Mouse (Mus musculus) kidney, postnatal 0 days (tissue): Measurements from ENCODE around the gene Cacna2d3. TPM values are rescaled to one million over a fixed set of nuclear protein-coding genes. Genes with fewer than 3 reads are reported as not detected.

Source experiments
- ATAC-seq: fragments of 200-750 bp; cut with Nextera tagmentation; replicated peaks from 2 replicates; pipeline ENCODE4 v1.8.0; 2017; ENCODE audit warnings: low read depth, moderate number of reproducible peaks, moderate TSS enrichment, moderate library complexity; ENCODE audit not compliant: low FRiP score
- DNase-seq: peaks from one replicate; pipeline ENCODE4 v3.0.0-alpha.2; 2016; ENCODE audit warnings: low spot score
- H3K27ac ChIP-seq: fragments of 300-500 bp; sonication (generic); 2 replicates; pipeline ENCODE4 v1.5.1; 2014; ENCODE audit warnings: mild to moderate bottlenecking
- H3K27me3 ChIP-seq: fragments of 300-500 bp; sonication (generic); 2 replicates; pipeline ENCODE4 v1.6.1; 2014; ENCODE audit warnings: low read length, mixed read lengths; ENCODE audit not compliant: insufficient read depth
- H3K36me3 ChIP-seq: fragments of 300-500 bp; sonication (generic); 2 replicates; pipeline ENCODE4 v1.6.1; 2014; ENCODE audit warnings: low read length, mixed read lengths; ENCODE audit not compliant: insufficient read depth
- H3K4me1 ChIP-seq: fragments of 300-500 bp; sonication (generic); replicated peaks from 2 replicates; pipeline ENCODE4 v1.6.1; 2014; ENCODE audit warnings: antibody characterized with exemption, low read length, mixed read lengths; ENCODE audit not compliant: insufficient read depth
- H3K4me2 ChIP-seq: fragments of 300-500 bp; sonication (generic); 2 replicates; pipeline ENCODE4 v1.6.1; 2014; ENCODE audit warnings: mild to moderate bottlenecking, low read length, moderate library complexity, mixed read lengths
- H3K4me3 ChIP-seq: fragments of 300-500 bp; sonication (generic); replicated peaks from 2 replicates; pipeline ENCODE4 v1.5.1; 2014; ENCODE audit warnings: low read depth, low read length
- H3K9ac ChIP-seq: fragments of 300-500 bp; sonication (generic); 2 replicates; pipeline ENCODE4 v1.6.1; 2014; ENCODE audit warnings: low read depth, low read length
- H3K9me3 ChIP-seq: fragments of 300-500 bp; sonication (generic); replicated peaks from 2 replicates; pipeline ENCODE4 v1.6.1; 2016; ENCODE audit warnings: low read length, inconsistent platforms, mixed read lengths
- CTCF ChIP-seq: IDR thresholded peaks from 2 replicates; pipeline ENCODE4 v1.5.1; 2016; ENCODE audit warnings: antibody characterized with exemption, low read depth, mild to moderate bottlenecking, moderate library complexity
- WGBS: fragments of 180-500 bp; shearing (Covaris S2); extraction: QIAGEN DNeasy Blood & Tissue Kit; methylation state at CpG from one replicate; pipeline ENCODE4 v1.1.7; 2014; 5-methylcytosine and 5-hydroxymethylcytosine counted together
- polyA plus RNA-seq: library from polyadenylated mRNA; unstranded; fragments of >200 nt; fragmentation: Nextera tagmentation; extraction: Ambion mirVana; gene quantifications from 2 replicates; pipeline ENCODE4 v1.2.1, GENCODE M21; 2015

Cacna2d3 gene
- polyA plus RNA-seq, 1 experiment from 2014 or later: 1.8 TPM

DNA sequence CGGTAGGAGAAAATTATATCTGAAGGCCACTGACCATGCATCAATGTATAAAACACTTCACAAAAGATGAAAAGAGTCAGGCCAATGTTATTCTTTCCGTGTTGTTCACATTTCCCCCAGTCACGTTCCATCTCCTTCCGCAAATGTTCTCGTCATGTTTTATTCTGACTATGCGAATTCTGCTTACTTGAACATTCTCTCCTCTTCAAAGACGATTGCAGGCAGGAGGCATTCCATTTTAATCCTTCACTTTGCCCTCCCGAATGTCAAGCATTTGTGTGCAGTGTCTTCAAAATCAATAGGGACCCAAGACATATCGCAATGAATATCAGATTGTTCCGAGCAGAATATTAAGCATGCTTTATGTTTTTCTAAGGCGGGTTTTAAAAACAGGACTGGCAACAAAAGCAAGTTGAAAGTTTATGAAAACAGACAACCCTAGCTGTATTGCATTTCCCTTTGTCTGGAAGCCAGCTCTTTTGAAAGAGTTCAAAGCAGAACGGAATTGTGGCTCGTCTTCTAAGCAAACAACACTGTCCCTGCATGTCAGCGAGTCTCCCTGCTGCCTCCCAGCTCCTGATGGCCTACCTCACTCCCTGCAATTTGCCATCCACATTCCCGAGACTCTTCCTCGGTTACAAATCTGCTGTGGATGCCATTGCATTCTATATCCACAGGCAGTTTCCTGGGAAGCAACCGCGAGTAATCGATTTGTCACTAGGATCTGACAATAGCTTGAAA lies 492.5 kb downstream of the Cacna2d3 start:
- no peaks in the 10 kb centered on the region for H3K9me3 ChIP-seq
- no peak for TF ChIP-seq CTCF
- no peaks in the 10 kb centered on the region for H3K36me3 ChIP-seq
- no peaks in the 10 kb centered on the region for H3K27me3 ChIP-seq
- no peak for ATAC-seq
- no peak overlapping the region for H3K27ac ChIP-seq
- no peak overlapping the region for H3K4me2 ChIP-seq
- no peak for DNase-seq
- no peak overlapping the region for H3K9ac ChIP-seq
- WGBS: 57% methylated on average over 19 of the region's 19 CpGs
- H3K4me3 ChIP-seq: no peak overlapping the region
- H3K4me1 ChIP-seq: no peaks in the 10 kb centered on the region

DNA sequence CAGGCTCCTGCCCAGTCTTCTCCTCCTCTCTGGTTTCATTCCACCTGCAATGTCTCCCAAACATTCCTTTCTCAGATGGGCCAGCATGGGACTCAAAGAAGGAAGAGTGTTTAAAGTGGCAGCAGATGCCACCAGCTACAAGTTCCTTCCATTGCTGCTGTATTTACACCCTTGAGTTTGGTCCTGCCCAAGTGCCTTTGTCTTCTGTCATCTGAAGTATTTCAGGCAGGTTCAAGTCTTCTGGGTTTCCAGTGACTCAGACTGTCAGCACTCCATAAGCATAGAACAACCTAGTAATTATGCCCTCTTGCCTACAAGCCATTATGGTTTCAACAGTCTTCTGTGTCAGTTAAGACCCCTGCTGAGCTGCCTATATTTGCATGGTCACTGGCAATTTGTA lies 493.2 kb downstream of the Cacna2d3 start:
- Histone ChIP-seq H3K9me3 (no peaks in the 10 kb centered on the region), H3K36me3 (no peaks in the 10 kb centered on the region), H3K4me2 (no peak overlapping the region), H3K9ac (no peak overlapping the region), H3K4me3 (no peak overlapping the region), H3K27ac (no peak overlapping the region), H3K4me1 (no peaks in the 10 kb centered on the region), H3K27me3 (no peaks in the 10 kb centered on the region)
- no peak for DNase-seq
- ATAC-seq: no peak
- no peak for TF ChIP-seq CTCF

DNA sequence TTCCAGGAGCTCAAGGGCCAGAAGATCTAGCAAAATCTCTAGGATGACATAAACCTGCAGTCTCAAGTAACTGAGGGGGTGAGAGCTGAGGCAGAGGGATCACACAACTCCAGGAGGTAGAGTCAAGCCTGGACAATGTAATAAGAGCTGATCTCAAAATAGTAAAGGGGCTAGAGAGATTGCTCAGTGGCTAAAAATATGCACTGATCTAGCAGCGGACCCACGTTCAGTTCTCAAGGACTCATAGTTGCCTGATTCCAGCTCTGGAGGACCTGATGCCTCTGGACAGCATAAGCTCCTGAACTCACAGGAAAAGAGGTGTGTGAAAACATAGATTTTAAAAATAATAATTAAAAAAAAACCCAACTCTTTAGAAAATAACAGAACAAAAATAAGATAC lies 493.7 kb downstream of the Cacna2d3 start:
- Histone ChIP-seq H3K9ac (no peak overlapping the region), H3K4me2 (no peak overlapping the region), H3K4me3 (no peak overlapping the region), H3K36me3 (no peaks in the 10 kb centered on the region), H3K4me1 (no peaks in the 10 kb centered on the region), H3K9me3 (no peaks in the 10 kb centered on the region), H3K27me3 (no peaks in the 10 kb centered on the region), H3K27ac (no peak overlapping the region)
- no peak for TF ChIP-seq CTCF
- 72% methylated on average over 2 of the region's 2 CpGs for WGBS
- ATAC-seq (no peak), DNase-seq (no peak)

DNA sequence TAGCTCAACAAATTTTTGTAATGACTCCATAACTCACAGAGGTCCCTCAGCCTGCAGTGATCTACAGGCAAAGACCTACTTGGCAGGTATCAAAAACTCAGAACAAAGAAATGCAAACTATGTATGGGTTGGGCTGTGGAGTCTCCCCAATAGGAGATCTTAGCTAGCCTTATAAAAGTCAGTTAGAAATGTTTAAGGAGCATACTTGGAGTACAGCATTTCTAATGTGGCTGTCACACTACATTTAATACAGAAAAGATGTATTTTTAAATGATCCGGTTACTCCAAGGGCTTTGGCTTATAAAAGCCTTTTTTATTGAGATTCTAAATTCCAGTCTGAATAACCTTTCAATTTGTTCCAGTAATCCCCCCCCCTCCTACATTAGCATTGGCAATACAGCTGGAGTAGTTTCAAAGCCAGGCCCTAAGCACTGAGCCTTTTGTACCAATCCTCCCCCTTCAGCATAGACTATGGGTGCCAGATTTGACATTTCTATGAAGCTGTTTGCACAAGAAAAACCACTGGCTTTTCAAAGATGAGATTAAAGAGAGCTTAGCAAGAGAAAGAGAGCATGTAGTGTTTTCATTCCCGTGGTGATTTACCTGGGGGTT lies 495.8 kb downstream of the Cacna2d3 start:
- Histone ChIP-seq H3K4me2 (no peak overlapping the region), H3K9ac (no peak overlapping the region), H3K9me3 (no peaks in the 10 kb centered on the region), H3K27me3 (no peaks in the 10 kb centered on the region), H3K4me3 (no peak overlapping the region), H3K27ac (no peak overlapping the region), H3K4me1 (no peaks in the 10 kb centered on the region), H3K36me3 (no peaks in the 10 kb centered on the region)
- TF ChIP-seq CTCF: no peak
- 56% methylated on average over 2 of the region's 2 CpGs for WGBS
- ATAC-seq: no peak
- DNase-seq: no peak

DNA sequence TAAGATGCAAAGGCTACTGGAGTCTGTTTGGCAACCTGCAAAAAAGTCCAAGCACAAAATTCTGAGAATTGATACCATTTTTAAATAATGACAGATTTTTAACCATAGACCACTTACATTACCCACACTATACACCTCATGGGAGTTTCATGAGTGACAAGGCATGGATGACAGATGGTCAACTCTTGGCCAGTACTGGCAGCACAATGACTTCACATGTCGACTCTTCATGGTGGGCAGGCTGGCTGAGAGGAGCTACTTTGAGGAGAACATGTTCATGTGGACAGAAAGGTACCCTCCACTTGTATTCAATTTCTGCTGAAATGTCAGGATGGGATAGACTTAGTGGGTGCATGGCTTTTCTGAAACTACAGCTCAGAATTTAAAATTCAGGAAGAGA lies 498.7 kb downstream of the Cacna2d3 start:
- H3K36me3 ChIP-seq: no peaks in the 10 kb centered on the region
- 83% methylated on average over 1 of the region's 1 CpGs for WGBS

DNA sequence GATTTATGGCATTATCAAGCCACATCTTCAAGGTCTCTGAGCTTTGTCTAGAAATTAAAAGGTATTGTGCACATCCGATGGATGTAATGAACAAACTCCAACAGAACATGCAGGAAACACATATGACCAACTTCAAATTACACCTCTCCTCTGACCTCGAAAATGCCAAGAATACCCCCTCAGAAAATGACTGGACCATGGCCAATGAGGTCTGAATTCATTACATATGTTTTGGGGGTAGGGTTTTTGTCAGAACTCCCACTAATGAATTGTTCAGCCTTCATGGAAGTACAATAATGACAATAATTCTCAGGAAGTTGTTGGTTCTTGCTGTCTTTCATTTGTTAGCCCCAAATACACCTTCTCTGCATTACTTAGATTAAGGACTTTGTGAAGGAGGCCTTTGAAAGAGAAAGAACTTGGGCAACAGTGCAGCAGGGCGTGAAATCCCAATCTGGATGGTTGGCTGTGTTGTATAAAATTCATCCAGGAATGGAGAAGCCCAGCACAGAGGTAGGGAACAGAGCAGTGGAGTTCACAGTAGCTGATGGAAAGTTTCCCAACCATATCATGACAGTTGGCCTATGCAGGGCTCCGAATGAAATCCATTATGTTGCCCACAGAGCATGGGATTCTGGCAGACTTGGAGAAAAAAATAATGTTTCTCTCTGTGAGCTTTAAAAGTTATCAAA lies 499.3 kb downstream of the Cacna2d3 start:
- Histone ChIP-seq H3K27me3 (no peaks in the 10 kb centered on the region), H3K36me3 (no peaks in the 10 kb centered on the region), H3K9ac (no peak overlapping the region), H3K4me2 (no peak overlapping the region), H3K9me3 (no peaks in the 10 kb centered on the region), H3K27ac (no peak overlapping the region), H3K4me3 (no peak overlapping the region), H3K4me1 (no peaks in the 10 kb centered on the region)
- no peak for TF ChIP-seq CTCF
- ATAC-seq: no peak
- no peak for DNase-seq
- WGBS: 69% methylated on average over 4 of the region's 4 CpGs

More for the DNA sequence above, 498.7 kb downstream of the Cacna2d3 start:
- no peaks in the 10 kb centered on the region for H3K9me3 ChIP-seq
- no peaks in the 10 kb centered on the region for H3K4me1 ChIP-seq
- no peak for TF ChIP-seq CTCF
- H3K9ac ChIP-seq: no peak overlapping the region
- no peak for ATAC-seq
- H3K27ac ChIP-seq: no peak overlapping the region
- DNase-seq: no peak
- H3K4me3 ChIP-seq: no peak overlapping the region
- no peaks in the 10 kb centered on the region for H3K27me3 ChIP-seq
- H3K4me2 ChIP-seq: no peak overlapping the region
